Mouse (Mus musculus) embryonic facial prominence, embryonic 15.5 days (tissue): ENCODE results near the gene A230072I06Rik. TPM values are rescaled to one million over a fixed set of nuclear protein-coding genes. Genes with fewer than 3 reads are reported as not detected.

Experiments used
- ATAC-seq: fragments of 200-750 bp; cut with Nextera tagmentation; 2 replicates; pipeline ENCODE4 v1.8.0; 2017; ENCODE audit warnings: low read depth, moderate TSS enrichment; ENCODE audit not compliant: insufficient number of reproducible peaks, low FRiP score, low TSS enrichment
- H3K27ac ChIP-seq: fragments of 300-500 bp; sonication (generic); replicated peaks from 2 replicates; pipeline ENCODE4 v1.5.1; 2015; ENCODE audit warnings: mild to moderate bottlenecking, inconsistent platforms
- H3K27me3 ChIP-seq: fragments of 300-500 bp; sonication (generic); 2 replicates; pipeline ENCODE4 v1.6.1; 2015; ENCODE audit warnings: inconsistent platforms
- H3K36me3 ChIP-seq: fragments of 300-500 bp; sonication (generic); 2 replicates; pipeline ENCODE4 v1.6.1; 2015; ENCODE audit warnings: mild to moderate bottlenecking, inconsistent platforms
- H3K4me1 ChIP-seq: fragments of 300-500 bp; sonication (generic); 2 replicates; pipeline ENCODE4 v1.6.1; 2015; ENCODE audit warnings: inconsistent platforms
- H3K4me2 ChIP-seq: fragments of 300-500 bp; sonication (generic); replicated peaks from 2 replicates; pipeline ENCODE4 v1.6.1; 2015; ENCODE audit warnings: mild to moderate bottlenecking, inconsistent platforms
- H3K4me3 ChIP-seq: fragments of 300-500 bp; sonication (generic); replicated peaks from 2 replicates; pipeline ENCODE4 v1.5.1; 2015; ENCODE audit warnings: mild to moderate bottlenecking, inconsistent platforms
- H3K9ac ChIP-seq: fragments of 300-500 bp; sonication (generic); 2 replicates; pipeline ENCODE4 v1.6.1; 2015; ENCODE audit warnings: inconsistent platforms
- H3K9me3 ChIP-seq: fragments of 300-500 bp; sonication (generic); replicated peaks from 2 replicates; pipeline ENCODE4 v1.6.1; 2016; ENCODE audit warnings: inconsistent platforms
- WGBS: fragments of 180-500 bp; shearing (Covaris S2); methylation state at CpG from one replicate; pipeline ENCODE4 v1.1.7; 2015; 5-methylcytosine and 5-hydroxymethylcytosine counted together
- polyA plus RNA-seq: library from polyadenylated mRNA; unstranded; fragments of >200 nt; fragmentation: Nextera tagmentation; extraction: Ambion mirVana; gene quantifications from 2 replicates; pipeline ENCODE4 v1.2.1, GENCODE M21; 2015

A230072I06Rik gene
- not detected in 2 replicates for polyA plus RNA-seq

DNA sequence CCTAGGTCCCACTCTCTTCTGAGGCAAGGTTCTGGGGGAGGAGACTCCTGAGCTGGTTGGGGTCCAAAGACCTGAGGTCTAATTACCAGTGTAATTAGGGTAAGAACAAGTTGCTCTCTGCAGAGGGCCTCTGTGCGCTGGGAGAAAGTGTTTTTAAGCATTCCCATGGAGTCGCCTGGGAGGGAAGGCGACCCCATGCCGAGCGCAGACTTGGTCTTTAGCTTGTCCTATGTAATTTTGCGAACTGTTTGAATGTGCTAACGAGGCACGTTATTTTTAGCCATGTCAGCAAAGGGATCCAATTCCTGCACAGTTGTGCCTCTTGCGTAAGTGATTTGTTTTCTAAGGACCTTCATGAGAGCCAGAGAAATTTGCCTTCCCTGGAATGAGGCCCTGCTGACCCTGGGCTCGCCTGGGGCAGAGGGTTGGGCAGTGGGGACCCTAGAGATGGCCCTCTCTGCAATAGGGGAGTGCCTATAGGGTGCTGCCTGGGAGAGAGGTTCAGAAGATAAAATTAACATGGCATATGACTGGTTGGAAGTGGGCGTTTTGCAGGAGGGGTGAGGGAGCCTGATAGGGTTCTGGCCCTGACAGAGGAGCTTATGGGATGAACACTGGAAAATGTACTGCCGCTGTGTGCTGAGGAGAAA lies at the start of gene A230072I06Rik:
Gene A230072I06Rik, plus strand, starts transcription at position 157 of the 650 bp plus-strand sequence.
- Histone ChIP-seq H3K9me3 (no peaks in the 10 kb centered on the region), H3K4me3 (no peak within 1 kb of the TSS), H3K36me3 (no peaks in the 10 kb centered on the region), H3K27me3 (peaks cover 15% of the 10 kb centered on the region; the same call in 1 of the 2 replicates), H3K4me1 (peaks cover 20% of the 10 kb centered on the region), H3K9ac (no peak within 1 kb of the TSS), H3K27ac (0 out of 2 replicates have a peak within 1 kb of the TSS, but pooled peaks have one; percentile 28), H3K4me2 (no peak within 1 kb of the TSS)
- 30% methylated on average over 12 of the region's 12 CpGs for WGBS
- peak; percentile 59; the same call in 1 of the 2 replicates for ATAC-seq

DNA sequence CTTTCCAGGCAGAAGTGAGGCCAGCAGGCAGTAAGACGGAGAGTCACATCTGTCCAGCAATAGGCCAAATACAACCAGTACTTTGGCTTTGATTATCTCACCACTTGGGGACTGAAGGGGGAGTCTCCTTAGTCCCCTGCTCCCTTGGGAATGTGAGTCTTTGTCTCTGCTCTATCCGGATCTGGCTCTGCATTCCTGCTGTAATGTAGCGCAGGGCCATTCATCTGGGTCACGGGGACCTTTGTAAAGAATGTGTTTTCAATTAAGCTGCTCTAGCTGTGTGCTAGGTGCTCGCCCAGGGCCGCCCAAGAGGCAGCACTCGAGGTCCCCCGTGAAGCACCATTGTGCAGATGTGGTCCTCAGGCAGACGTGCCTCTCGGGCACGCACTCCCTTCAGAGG lies 44.6 kb upstream of the A230072I06Rik start:
- no peak overlapping the region for H3K4me3 ChIP-seq
- H3K9ac ChIP-seq = no peak overlapping the region
- H3K36me3 ChIP-seq = no peaks in the 10 kb centered on the region
- WGBS = 20% methylated on average over 11 of the region's 11 CpGs
- H3K9me3 ChIP-seq = no peaks in the 10 kb centered on the region
- peak; percentile 54; the same call in 1 of the 2 replicates for ATAC-seq
- no peak overlapping the region for H3K4me2 ChIP-seq
- H3K27me3 ChIP-seq = 0 out of 2 replicates have a peak, but pooled peaks cover 3% of the 10 kb centered on the region
- H3K27ac ChIP-seq = no peak overlapping the region
- H3K4me1 ChIP-seq = 0 out of 2 replicates have a peak, but pooled peaks cover 3% of the 10 kb centered on the region

DNA sequence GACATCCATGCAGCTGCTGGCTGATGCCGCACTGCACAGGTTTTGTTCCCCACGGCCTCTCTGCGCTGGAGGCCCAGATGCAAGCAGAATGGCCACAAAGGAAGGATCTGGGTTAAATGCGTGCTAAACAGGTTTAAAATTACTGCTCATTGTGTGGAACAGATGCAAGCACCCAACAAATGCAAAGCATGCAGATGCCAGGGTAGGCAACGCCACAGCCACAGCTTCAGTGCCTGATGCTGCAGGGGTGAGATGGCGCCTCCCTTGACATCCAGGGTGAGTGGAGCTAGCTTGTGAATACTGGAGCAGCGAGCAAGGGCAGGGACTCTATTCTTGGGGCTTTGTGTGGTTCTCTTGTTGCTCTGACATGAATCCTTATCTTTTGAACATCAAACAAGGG lies 39.8 kb upstream of the A230072I06Rik start:
- no peaks in the 10 kb centered on the region for H3K36me3 ChIP-seq
- no peak overlapping the region for H3K4me2 ChIP-seq
- H3K4me3 ChIP-seq = no peak overlapping the region
- ATAC-seq = no peak
- peaks cover 3% of the 10 kb centered on the region; the same call in 1 of the 2 replicates for H3K27me3 ChIP-seq
- 0 out of 2 replicates have a peak, but pooled peaks cover 3% of the 10 kb centered on the region for H3K4me1 ChIP-seq
- no peak overlapping the region for H3K9ac ChIP-seq
- H3K27ac ChIP-seq = no peak overlapping the region
- WGBS = 78% methylated on average over 7 of the region's 7 CpGs
- H3K9me3 ChIP-seq = no peaks in the 10 kb centered on the region

DNA sequence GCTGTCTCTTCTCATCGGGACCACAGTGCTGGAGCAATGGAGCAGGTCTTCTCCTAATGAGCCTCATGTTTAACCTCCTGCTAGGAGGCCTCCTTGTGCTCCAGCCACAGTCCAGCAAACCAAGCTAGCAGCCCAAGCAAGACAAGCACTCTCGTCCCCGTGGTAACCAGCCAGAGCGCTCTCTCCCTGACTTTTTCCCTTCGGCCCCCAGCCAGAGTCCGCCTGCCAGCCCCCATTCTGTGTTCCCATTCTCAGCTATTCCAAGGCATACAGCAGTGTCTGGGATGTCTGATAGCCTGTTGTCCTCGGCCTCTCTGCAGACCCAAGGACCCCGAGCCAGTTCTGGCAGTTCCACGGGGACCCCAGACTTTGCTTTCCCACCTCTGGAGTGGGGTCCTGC lies 38.5 kb upstream of the A230072I06Rik start:
- ATAC-seq = no peak
- Histone ChIP-seq H3K27me3 (peaks cover 3% of the 10 kb centered on the region; the same call in 1 of the 2 replicates), H3K9me3 (no peaks in the 10 kb centered on the region), H3K9ac (no peak overlapping the region), H3K36me3 (no peaks in the 10 kb centered on the region), H3K4me2 (no peak overlapping the region), H3K4me3 (no peak overlapping the region), H3K27ac (no peak overlapping the region), H3K4me1 (no peaks in the 10 kb centered on the region)
- WGBS = 74% methylated on average over 9 of the region's 9 CpGs

DNA sequence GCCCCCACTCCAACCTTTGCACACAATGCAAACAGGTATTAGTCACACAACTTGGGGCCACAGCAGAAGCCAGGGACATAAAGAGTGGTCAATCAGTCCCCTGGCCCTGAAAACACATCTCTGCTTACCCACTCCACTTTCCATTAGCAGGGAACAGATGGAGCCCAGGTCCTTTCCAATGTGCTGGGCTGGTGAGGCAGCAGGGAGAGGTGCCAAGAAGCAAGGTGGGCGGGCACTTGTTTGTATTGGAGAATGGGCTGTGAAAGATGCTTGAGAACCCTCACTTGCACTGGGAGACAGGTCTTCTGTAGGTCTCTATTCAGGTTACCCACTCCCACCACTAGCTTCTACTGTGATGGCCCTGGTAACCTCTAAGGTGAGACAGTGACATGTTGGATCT lies 34.9 kb upstream of the A230072I06Rik start:
- no peaks in the 10 kb centered on the region for H3K9me3 ChIP-seq
- no peaks in the 10 kb centered on the region for H3K36me3 ChIP-seq
- H3K4me2 ChIP-seq = no peak overlapping the region
- no peak for ATAC-seq
- H3K4me1 ChIP-seq = no peaks in the 10 kb centered on the region
- H3K27me3 ChIP-seq = no peaks in the 10 kb centered on the region; the same call in 1 of the 2 replicates
- no peak overlapping the region for H3K9ac ChIP-seq
- H3K4me3 ChIP-seq = no peak overlapping the region
- 92% methylated on average over 1 of the region's 1 CpGs for WGBS
- H3K27ac ChIP-seq = no peak overlapping the region

DNA sequence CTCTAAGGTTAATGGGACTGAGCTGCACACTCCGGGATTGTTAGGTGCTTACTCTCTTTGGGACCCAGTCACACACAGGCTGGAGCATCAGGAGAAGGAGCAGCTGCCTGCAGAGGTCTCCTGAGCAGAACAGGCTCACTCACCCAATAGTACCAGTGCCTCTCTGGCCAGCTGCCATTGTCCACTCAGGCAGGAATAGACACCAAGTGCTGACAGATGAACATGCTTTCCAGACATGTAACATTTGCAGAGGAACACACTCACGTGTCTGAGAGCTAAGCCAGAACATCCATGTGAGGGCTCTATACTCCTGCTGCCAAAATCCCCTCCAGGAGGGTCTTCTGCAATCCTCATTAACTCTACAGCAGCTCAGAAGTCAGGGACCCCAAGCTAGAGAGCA lies 18.7 kb upstream of the A230072I06Rik start:
- H3K9ac ChIP-seq = no peak overlapping the region
- H3K27me3 ChIP-seq = peaks cover 14% of the 10 kb centered on the region; the same call in 1 of the 2 replicates
- no peaks in the 10 kb centered on the region for H3K36me3 ChIP-seq
- no peak overlapping the region for H3K4me2 ChIP-seq
- H3K27ac ChIP-seq = no peak overlapping the region
- no peak overlapping the region for H3K4me3 ChIP-seq
- WGBS = 74% methylated on average over 2 of the region's 2 CpGs
- no peaks in the 10 kb centered on the region for H3K4me1 ChIP-seq
- H3K9me3 ChIP-seq = no peaks in the 10 kb centered on the region
- ATAC-seq = no peak

DNA sequence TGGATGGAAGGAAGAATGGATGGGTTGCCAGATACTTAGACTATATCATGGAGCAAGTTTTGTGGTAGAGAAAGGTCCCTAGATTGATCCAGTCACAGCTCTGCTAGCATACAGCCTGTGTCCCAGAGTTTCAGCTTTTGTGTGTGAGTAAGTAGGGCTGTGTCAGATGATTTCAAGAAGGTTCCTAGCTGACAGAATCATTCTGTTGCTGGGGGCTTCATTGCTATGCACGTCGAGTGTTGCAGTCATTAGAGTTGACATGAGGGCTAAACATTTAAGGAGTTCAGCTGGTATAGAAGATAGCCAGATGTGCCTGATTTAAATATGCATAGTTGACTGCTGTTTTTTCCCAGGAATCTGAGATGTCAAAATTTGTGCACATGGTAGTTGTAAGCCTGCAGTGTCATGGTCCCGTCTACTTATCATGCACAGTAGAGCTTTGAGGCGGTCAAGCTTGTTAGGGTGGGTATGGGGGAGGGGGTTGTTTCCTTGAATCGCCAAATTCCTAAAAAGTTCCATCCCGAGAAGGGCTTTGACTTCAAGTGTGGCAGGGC lies 18.1 kb upstream of the A230072I06Rik start:
- 29% methylated on average over 6 of the region's 6 CpGs for WGBS
- no peak overlapping the region for H3K4me2 ChIP-seq
- no peak overlapping the region for H3K27ac ChIP-seq
- H3K9ac ChIP-seq = no peak overlapping the region
- H3K4me1 ChIP-seq = no peaks in the 10 kb centered on the region
- no peaks in the 10 kb centered on the region for H3K36me3 ChIP-seq
- no peak for ATAC-seq
- H3K4me3 ChIP-seq = no peak overlapping the region
- peaks cover 14% of the 10 kb centered on the region; the same call in 1 of the 2 replicates for H3K27me3 ChIP-seq
- no peaks in the 10 kb centered on the region for H3K9me3 ChIP-seq

DNA sequence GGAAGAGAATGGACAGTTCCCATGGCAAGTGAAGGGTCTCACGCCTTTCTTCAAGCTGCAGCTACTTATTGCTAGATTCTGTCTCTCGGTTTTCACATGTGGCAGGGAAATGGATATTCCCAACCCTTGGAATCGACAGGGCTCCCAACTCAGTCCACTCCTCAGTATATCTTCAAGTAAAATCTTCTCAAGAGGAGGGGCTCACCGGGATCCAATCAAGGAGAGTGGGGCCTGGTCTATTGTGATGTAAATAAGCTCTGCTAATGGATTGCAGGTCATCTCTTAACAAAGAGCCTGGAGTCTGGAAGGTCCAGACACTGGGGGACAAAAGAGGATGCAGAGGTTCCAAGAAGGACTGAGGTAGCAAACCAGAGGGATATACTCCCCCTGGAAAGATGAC lies 17.1 kb upstream of the A230072I06Rik start:
- no peak for ATAC-seq
- H3K27me3 ChIP-seq = peaks cover 14% of the 10 kb centered on the region; the same call in 1 of the 2 replicates
- H3K9ac ChIP-seq = no peak overlapping the region
- H3K27ac ChIP-seq = no peak overlapping the region
- no peak overlapping the region for H3K4me3 ChIP-seq
- 54% methylated on average over 4 of the region's 4 CpGs for WGBS
- no peaks in the 10 kb centered on the region for H3K9me3 ChIP-seq
- H3K4me2 ChIP-seq = no peak overlapping the region
- no peaks in the 10 kb centered on the region for H3K36me3 ChIP-seq
- no peaks in the 10 kb centered on the region; the same call in 1 of the 2 replicates for H3K4me1 ChIP-seq

DNA sequence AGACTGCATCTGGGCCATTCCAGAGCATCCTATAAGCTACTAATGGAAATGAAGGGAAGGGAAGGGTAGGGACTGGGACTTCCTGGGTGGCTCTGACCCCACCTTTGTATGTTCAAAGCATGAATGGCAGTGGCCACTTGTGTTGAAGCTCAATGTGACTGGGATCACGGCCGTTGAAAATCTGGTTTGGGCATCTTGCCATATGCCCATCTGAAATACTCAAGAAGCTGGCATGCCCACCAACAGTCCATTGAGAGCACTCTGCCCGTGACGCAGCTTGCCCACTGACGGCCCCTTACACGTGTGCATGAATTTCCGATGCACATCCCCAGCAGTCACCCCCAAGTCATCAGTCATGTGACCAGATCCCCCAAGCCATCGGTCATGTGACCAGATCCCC lies 13.6 kb upstream of the A230072I06Rik start:
- Histone ChIP-seq H3K27me3 (peaks cover 14% of the 10 kb centered on the region), H3K4me2 (no peak overlapping the region), H3K27ac (no peak overlapping the region), H3K9ac (no peak overlapping the region), H3K9me3 (no peaks in the 10 kb centered on the region), H3K4me3 (no peak overlapping the region), H3K36me3 (no peaks in the 10 kb centered on the region), H3K4me1 (no peaks in the 10 kb centered on the region; the same call in 1 of the 2 replicates)
- 97% methylated on average over 8 of the region's 8 CpGs for WGBS
- ATAC-seq = no peak

DNA sequence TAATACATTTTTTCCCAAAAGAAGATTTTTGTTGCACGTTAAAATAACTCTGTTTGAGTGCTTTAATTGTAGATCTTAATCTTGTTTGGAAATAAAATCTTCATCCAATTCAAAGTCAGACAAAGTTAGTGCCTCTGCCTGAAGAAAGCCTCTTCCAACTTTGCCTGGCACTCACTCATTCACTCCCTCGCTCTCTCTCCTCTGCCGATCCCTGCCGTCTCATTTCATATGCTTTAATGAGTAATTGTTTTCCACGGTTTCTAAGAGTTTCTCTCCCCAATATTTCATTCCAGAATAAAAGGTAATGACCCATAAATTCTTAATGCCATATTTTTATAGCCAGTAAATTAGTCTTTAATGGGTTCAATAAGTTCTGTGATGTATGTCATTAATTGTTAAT lies 10.8 kb upstream of the A230072I06Rik start:
- peaks cover 14% of the 10 kb centered on the region for H3K27me3 ChIP-seq
- WGBS = 56% methylated on average over 5 of the region's 5 CpGs
- no peaks in the 10 kb centered on the region; the same call in 1 of the 2 replicates for H3K4me1 ChIP-seq
- H3K27ac ChIP-seq = no peak overlapping the region
- no peaks in the 10 kb centered on the region for H3K9me3 ChIP-seq
- H3K4me2 ChIP-seq = no peak overlapping the region
- no peak overlapping the region for H3K9ac ChIP-seq
- H3K4me3 ChIP-seq = no peak overlapping the region
- H3K36me3 ChIP-seq = no peaks in the 10 kb centered on the region
- no peak for ATAC-seq

DNA sequence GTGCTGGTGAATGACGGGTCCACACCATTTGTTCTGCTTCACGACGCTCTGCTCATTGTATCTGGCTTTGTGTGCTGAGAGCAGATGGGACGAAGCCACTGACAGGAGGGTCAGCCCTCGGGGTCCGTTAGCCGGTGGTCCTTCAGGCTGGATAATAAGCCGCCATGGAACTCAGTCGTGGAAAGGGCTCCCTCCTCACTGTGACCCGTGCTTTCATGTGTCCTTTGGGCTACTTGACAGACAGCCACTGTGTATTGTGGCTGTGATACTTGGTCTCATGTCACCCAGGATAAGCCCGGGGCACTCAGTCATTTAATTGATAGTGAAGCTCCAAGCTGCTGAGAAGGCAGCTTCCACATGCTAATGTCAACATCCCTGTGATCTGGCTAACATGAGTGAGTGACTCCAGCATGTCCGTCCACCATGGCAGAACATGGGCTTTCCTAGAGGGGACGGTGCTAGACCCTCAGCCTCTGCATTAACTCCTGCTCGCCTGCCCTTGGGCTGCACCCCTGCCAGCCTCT lies 10.3 kb upstream of the A230072I06Rik start:
- no peak overlapping the region for H3K27ac ChIP-seq
- H3K36me3 ChIP-seq = no peaks in the 10 kb centered on the region
- no peak overlapping the region for H3K4me3 ChIP-seq
- no peak overlapping the region for H3K9ac ChIP-seq
- H3K9me3 ChIP-seq = no peaks in the 10 kb centered on the region
- peaks cover 14% of the 10 kb centered on the region for H3K27me3 ChIP-seq
- no peak for ATAC-seq
- 59% methylated on average over 14 of the region's 14 CpGs for WGBS
- no peaks in the 10 kb centered on the region; the same call in 1 of the 2 replicates for H3K4me1 ChIP-seq
- no peak overlapping the region for H3K4me2 ChIP-seq
